ENCODE assay signal across 16 mouse cellular contexts in genomic region chr7:45544525-45544924, GRCm38 (mm10). TPM values are rescaled to one million over a fixed set of nuclear protein-coding genes. Genes with fewer than 3 reads are reported as not detected.
DNase-seq lines count a peak whose midpoint lies in the region; ATAC-seq and TF ChIP-seq lines count a peak whose summit lies in the region.
"Had no signal": no experiment of that assay in that cellular context is flagged by ENCODE, and none has a peak within 500 bp of the region (broad histone marks: within the 10 kb centered on the region; RNA-seq: fewer than 3 reads in every experiment).

No protein-coding gene starts in this region.

- no peak overlapping the region for H3K27ac ChIP-seq in intestine, postnatal 0 days (ENCODE audit: low read depth, low read length)
- H3K27ac ChIP-seq in intestine, embryonic 16.5 days (ENCODE audit: low read length), result no peak overlapping the region
- no peak overlapping the region for H3K27ac ChIP-seq in liver, postnatal 0 days (ENCODE audit: low read depth)
- H3K27ac ChIP-seq in liver, embryonic 11.5 days (ENCODE audit: low read depth, low read length), result no peak overlapping the region
- H3K27ac ChIP-seq: heart, embryonic 13.5 days; hindbrain, embryonic 13.5 days; limb, embryonic 10.5 days; liver, embryonic 15.5 days; midbrain, embryonic 15.5 days had no signal

- 97% methylated on average over 1 of the region's 1 CpGs for WGBS in intestine, postnatal 0 days
- WGBS in intestine, embryonic 16.5 days, result 89% methylated on average over 1 of the region's 1 CpGs
- 76% methylated on average over 1 of the region's 1 CpGs for WGBS in liver, postnatal 0 days (ENCODE audit: insufficient replicate concordance)
- 79% methylated on average over 1 of the region's 1 CpGs for WGBS in liver, embryonic 11.5 days

- H3K9me3 ChIP-seq in intestine, postnatal 0 days (ENCODE audit: control insufficient read depth), result no peaks in the 10 kb centered on the region
- no peaks in the 10 kb centered on the region for H3K9me3 ChIP-seq in intestine, embryonic 16.5 days (ENCODE audit: control insufficient read depth, low read length)
- H3K9me3 ChIP-seq in liver, postnatal 0 days (ENCODE audit: low read length), result no peaks in the 10 kb centered on the region
- H3K9me3 ChIP-seq in liver, embryonic 11.5 days (ENCODE audit: control insufficient read depth, low read length), result peaks cover 3% of the 10 kb centered on the region; the same call in 1 of the 2 replicates
- no peaks in the 10 kb centered on the region; the same call in 1 of the 2 replicates for H3K9me3 ChIP-seq in E14TG2a.4 (ENCODE audit: low read length)
- H3K9me3 ChIP-seq: limb, embryonic 10.5 days; liver, embryonic 15.5 days; midbrain, embryonic 15.5 days had no signal

- ATAC-seq in intestine, postnatal 0 days, result no peak
- ATAC-seq in intestine, embryonic 16.5 days, result no peak
- ATAC-seq in liver, postnatal 0 days, result no peak
- no peak for ATAC-seq in liver, embryonic 11.5 days (replicated peaks; ENCODE audit: low FRiP score)
- ATAC-seq: midbrain, embryonic 15.5 days had no signal

- no peak overlapping the region for H3K4me2 ChIP-seq in intestine, postnatal 0 days (replicated peaks; ENCODE audit: low read depth)
- no peak overlapping the region for H3K4me2 ChIP-seq in intestine, embryonic 16.5 days (ENCODE audit: low read depth, low read length)
- H3K4me2 ChIP-seq in liver, postnatal 0 days (ENCODE audit: low read depth, low read length), result no peak overlapping the region
- H3K4me2 ChIP-seq in liver, embryonic 11.5 days, result no peak overlapping the region
- H3K4me2 ChIP-seq: heart, embryonic 13.5 days; hindbrain, embryonic 13.5 days; liver, embryonic 15.5 days; midbrain, embryonic 15.5 days had no signal

- H3K36me3 ChIP-seq in intestine, postnatal 0 days (ENCODE audit: control insufficient read depth, insufficient read depth), result no peaks in the 10 kb centered on the region
- no peaks in the 10 kb centered on the region for H3K36me3 ChIP-seq in intestine, embryonic 16.5 days (ENCODE audit: control insufficient read depth, insufficient read depth, low read length)
- no peaks in the 10 kb centered on the region for H3K36me3 ChIP-seq in liver, postnatal 0 days (replicated peaks; ENCODE audit: insufficient read depth, low read length)
- no peaks in the 10 kb centered on the region for H3K36me3 ChIP-seq in liver, embryonic 11.5 days (ENCODE audit: control insufficient read depth, insufficient read depth, low read length)
- no peaks in the 10 kb centered on the region for H3K36me3 ChIP-seq in E14TG2a.4 (ENCODE audit: insufficient read depth, low read length)
- H3K36me3 ChIP-seq: heart, embryonic 13.5 days; hindbrain, embryonic 13.5 days; limb, embryonic 10.5 days; liver, embryonic 15.5 days; midbrain, embryonic 15.5 days had no signal

- H3K4me3 ChIP-seq in intestine, postnatal 0 days (ENCODE audit: low read depth, low read length), result no peak overlapping the region
- H3K4me3 ChIP-seq in intestine, embryonic 16.5 days (ENCODE audit: low read length), result no peak overlapping the region
- H3K4me3 ChIP-seq in liver, postnatal 0 days (ENCODE audit: low read depth, low read length), result no peak overlapping the region
- no peak overlapping the region for H3K4me3 ChIP-seq in liver, embryonic 11.5 days (ENCODE audit: low read depth, low read length)
- H3K4me3 ChIP-seq in E14TG2a.4 (replicated peaks; ENCODE audit: low read length), result no peak overlapping the region
- H3K4me3 ChIP-seq: heart, embryonic 13.5 days; hindbrain, embryonic 13.5 days; limb, embryonic 10.5 days; liver, embryonic 15.5 days; midbrain, embryonic 15.5 days had no signal

- H3K4me1 ChIP-seq in intestine, postnatal 0 days (replicated peaks; ENCODE audit: control insufficient read depth, insufficient read depth, low read length), result no peaks in the 10 kb centered on the region
- H3K4me1 ChIP-seq in intestine, embryonic 16.5 days (ENCODE audit: control insufficient read depth, insufficient read depth, low read length), result no peaks in the 10 kb centered on the region
- peaks cover 4% of the 10 kb centered on the region; the same call in 1 of the 2 replicates for H3K4me1 ChIP-seq in liver, postnatal 0 days (ENCODE audit: insufficient read depth)
- no peaks in the 10 kb centered on the region for H3K4me1 ChIP-seq in liver, embryonic 11.5 days (replicated peaks; ENCODE audit: control insufficient read depth, insufficient read depth, low read length)
- H3K4me1 ChIP-seq in E14TG2a.4 (replicated peaks; ENCODE audit: low read depth, low read length), result peaks cover 45% of the 10 kb centered on the region
- H3K4me1 ChIP-seq: heart, embryonic 13.5 days; hindbrain, embryonic 13.5 days; limb, embryonic 10.5 days; liver, embryonic 15.5 days; midbrain, embryonic 15.5 days had no signal

- DNase-seq in liver, postnatal 0 days, result no peak
- DNase-seq in liver, embryonic 11.5 days (ENCODE audit: low spot score), result no peak
- peak; percentile 50 for DNase-seq in induced T-regulatory cell, adult 2 months (ENCODE audit: low read depth)
- no peak for DNase-seq in cerebellum, adult 11-12 months
- DNase-seq: cerebellum, postnatal 14 days; embryo, embryonic 11 days; kidney, postnatal 10 days; right cerebral cortex, postnatal 14 days had no signal

- TF ChIP-seq CTCF in intestine, postnatal 0 days (IDR thresholded peaks at IDR 0.05; ENCODE audit: low read depth), result peak; percentile 32
- peak; percentile 51 for TF ChIP-seq CTCF in liver, postnatal 0 days (IDR thresholded peaks at IDR 0.05; ENCODE audit: low read depth)
- TF ChIP-seq CTCF in E14TG2a.4 (conservative IDR thresholded peaks at IDR 0.05; ENCODE audit: low read length), result peak; percentile 77

- no peak for TF ChIP-seq EP300 in liver, postnatal 0 days (IDR thresholded peaks at IDR 0.05; ENCODE audit: low read depth)

- no peak overlapping the region for H3K9ac ChIP-seq in intestine, postnatal 0 days (ENCODE audit: low read depth, low read length)
- no peak overlapping the region for H3K9ac ChIP-seq in intestine, embryonic 16.5 days (ENCODE audit: low read depth, low read length)
- H3K9ac ChIP-seq in liver, postnatal 0 days (replicated peaks), result no peak overlapping the region
- no peak overlapping the region for H3K9ac ChIP-seq in liver, embryonic 11.5 days (ENCODE audit: low read depth, low read length)
- H3K9ac ChIP-seq: heart, embryonic 13.5 days; hindbrain, embryonic 13.5 days; liver, embryonic 15.5 days; midbrain, embryonic 15.5 days had no signal

- H3K27me3 ChIP-seq in intestine, postnatal 0 days (replicated peaks; ENCODE audit: control insufficient read depth, insufficient read depth, low read length), result no peaks in the 10 kb centered on the region
- no peaks in the 10 kb centered on the region for H3K27me3 ChIP-seq in intestine, embryonic 16.5 days (replicated peaks; ENCODE audit: control insufficient read depth, insufficient read depth, low read length)
- H3K27me3 ChIP-seq in liver, postnatal 0 days (ENCODE audit: insufficient read depth, low read length), result no peaks in the 10 kb centered on the region
- H3K27me3 ChIP-seq in liver, embryonic 11.5 days (replicated peaks; ENCODE audit: control insufficient read depth, insufficient read depth, low read length), result no peaks in the 10 kb centered on the region
- H3K27me3 ChIP-seq in E14TG2a.4 (ENCODE audit: insufficient read depth, low read length), result no peaks in the 10 kb centered on the region
- H3K27me3 ChIP-seq: heart, embryonic 13.5 days; hindbrain, embryonic 13.5 days; midbrain, embryonic 15.5 days had no signal

RNA-seq across cellular contexts. Expression of gene Hsd17b14, which starts 10.2 kb away (rescaled TPM):
- 0.73 and 1.2 TPM in 2 replicates for polyA plus RNA-seq in intestine, postnatal 0 days (2015; fragmentation: Nextera tagmentation; extraction: Ambion mirVana)
- polyA plus RNA-seq in intestine, embryonic 16.5 days (2015; fragmentation: Nextera tagmentation; extraction: Ambion mirVana), result 2.9 and 3.3 TPM in 2 replicates
- polyA plus RNA-seq in liver, postnatal 0 days (2015; fragmentation: Nextera tagmentation; extraction: Ambion mirVana), result 0.24 and 0.62 TPM in 2 replicates
- polyA plus RNA-seq in liver, embryonic 11.5 days (2014; fragmentation: Nextera tagmentation; extraction: Ambion mirVana), result 2.8 and 5.4 TPM in 2 replicates
- polyA plus RNA-seq: midbrain, embryonic 15.5 days had no signal

RNA-seq across cellular contexts. Expression of gene Plekha4, which starts 18.4 kb away (rescaled TPM):
- polyA plus RNA-seq in intestine, postnatal 0 days (2015; fragmentation: Nextera tagmentation; extraction: Ambion mirVana), result 0.80 and 1.6 TPM in 2 replicates
- polyA plus RNA-seq in intestine, embryonic 16.5 days (2015; fragmentation: Nextera tagmentation; extraction: Ambion mirVana), result 1.4 and 1.6 TPM in 2 replicates
- 0.51 and 0.91 TPM in 2 replicates for polyA plus RNA-seq in liver, postnatal 0 days (2015; fragmentation: Nextera tagmentation; extraction: Ambion mirVana)
- polyA plus RNA-seq in liver, embryonic 11.5 days (2014; fragmentation: Nextera tagmentation; extraction: Ambion mirVana), result 0.64 and 0.89 TPM in 2 replicates

RNA-seq across cellular contexts. Expression of gene Ppp1r15a, which starts 18.5 kb away (rescaled TPM):
- 7.4 and 9.0 TPM in 2 replicates for polyA plus RNA-seq in intestine, postnatal 0 days (2015; fragmentation: Nextera tagmentation; extraction: Ambion mirVana)
- 17.3 and 19.1 TPM in 2 replicates for polyA plus RNA-seq in intestine, embryonic 16.5 days (2015; fragmentation: Nextera tagmentation; extraction: Ambion mirVana)
- 104 and 113 TPM in 2 replicates for polyA plus RNA-seq in liver, postnatal 0 days (2015; fragmentation: Nextera tagmentation; extraction: Ambion mirVana)
- polyA plus RNA-seq in liver, embryonic 11.5 days (2014; fragmentation: Nextera tagmentation; extraction: Ambion mirVana), result 61.6 and 62.0 TPM in 2 replicates

RNA-seq across cellular contexts. Expression of gene Bcat2, which starts 25.4 kb away (rescaled TPM):
- 17.7 and 18.6 TPM in 2 replicates for polyA plus RNA-seq in intestine, postnatal 0 days (2015; fragmentation: Nextera tagmentation; extraction: Ambion mirVana)
- polyA plus RNA-seq in intestine, embryonic 16.5 days (2015; fragmentation: Nextera tagmentation; extraction: Ambion mirVana), result 59.9 and 65.4 TPM in 2 replicates
- 32.3 and 38.9 TPM in 2 replicates for polyA plus RNA-seq in liver, postnatal 0 days (2015; fragmentation: Nextera tagmentation; extraction: Ambion mirVana)
- polyA plus RNA-seq in liver, embryonic 11.5 days (2014; fragmentation: Nextera tagmentation; extraction: Ambion mirVana), result 84.7 and 90.1 TPM in 2 replicates

RNA-seq across cellular contexts. Expression of gene Nucb1, which starts 34.3 kb away (rescaled TPM):
- polyA plus RNA-seq in intestine, postnatal 0 days (2015; fragmentation: Nextera tagmentation; extraction: Ambion mirVana), result 199 and 218 TPM in 2 replicates
- polyA plus RNA-seq in intestine, embryonic 16.5 days (2015; fragmentation: Nextera tagmentation; extraction: Ambion mirVana), result 251 and 266 TPM in 2 replicates
- polyA plus RNA-seq in liver, postnatal 0 days (2015; fragmentation: Nextera tagmentation; extraction: Ambion mirVana), result 91.5 and 103 TPM in 2 replicates
- 149 and 153 TPM in 2 replicates for polyA plus RNA-seq in liver, embryonic 11.5 days (2014; fragmentation: Nextera tagmentation; extraction: Ambion mirVana)
